Comparison of ENCODE assay signal across 9 mouse cellular contexts in the genomic region with DNA sequence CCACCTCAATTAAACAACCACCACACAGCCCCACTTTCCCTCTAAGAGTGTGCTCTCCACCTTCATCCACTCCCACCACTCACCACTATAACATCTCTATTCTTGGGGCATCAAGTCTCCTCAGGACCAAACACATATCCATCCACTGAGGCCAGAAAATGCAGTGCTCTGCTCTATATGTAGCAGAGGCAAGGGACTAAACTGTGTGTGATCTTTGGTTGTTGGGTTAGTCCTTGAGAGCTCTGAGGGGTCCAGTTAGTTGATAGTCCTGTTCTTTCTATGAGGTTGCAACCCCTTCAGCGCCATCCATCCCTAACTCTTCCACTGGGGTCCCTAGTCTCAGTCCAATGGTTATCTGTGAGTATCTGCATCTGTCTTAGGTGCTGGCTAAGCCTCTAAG. TPM values are rescaled to one million over a fixed set of nuclear protein-coding genes. Genes with fewer than 3 reads are reported as not detected.
DNase-seq lines count a peak whose midpoint lies in the region; ATAC-seq lines count a peak whose summit lies in the region.
"Had no signal": no experiment of that assay in that cellular context is flagged by ENCODE, and none has a peak within 500 bp of the region (broad histone marks: within the 10 kb centered on the region; RNA-seq: fewer than 3 reads in every experiment).

No protein-coding gene starts in this region.

- ATAC-seq in kidney, embryonic 16.5 days (ENCODE audit: low FRiP score, low TSS enrichment) = peak; percentile 74
- ATAC-seq in forebrain, embryonic 13.5 days = peak; percentile 79
- ATAC-seq in monocyte, adult 5-6 weeks (replicated peaks; ENCODE audit: insufficient number of reproducible peaks, low FRiP score, low TSS enrichment, poor library complexity, severe bottlenecking) = peak; percentile 61
- no peak for ATAC-seq in activated CD4-positive, CD25-positive, alpha-beta regulatory T cell, adult 4 months

- no peak overlapping the region for H3K27ac ChIP-seq in kidney, embryonic 16.5 days (ENCODE audit: low read length)
- H3K27ac ChIP-seq in forebrain, embryonic 13.5 days = no peak overlapping the region
- H3K27ac ChIP-seq in limb, embryonic 10.5 days = no peak overlapping the region
- H3K27ac ChIP-seq: macrophage had no signal

- no peak for DNase-seq in kidney, adult 8-10 months
- DNase-seq in adipocyte (ENCODE audit: low spot score) = peak; percentile 42
- DNase-seq in limb, embryonic 10.5 days (ENCODE audit: low spot score) = peak; percentile 33
- DNase-seq in urinary bladder, postnatal 36 days (ENCODE audit: low spot score in 2 of 2) = no peak

- H3K27me3 ChIP-seq in kidney, embryonic 16.5 days (ENCODE audit: insufficient read depth, low read length) = no peaks in the 10 kb centered on the region
- H3K27me3 ChIP-seq in forebrain, embryonic 13.5 days = no peaks in the 10 kb centered on the region
- no peaks in the 10 kb centered on the region for H3K27me3 ChIP-seq in limb, embryonic 10.5 days (ENCODE audit: low read depth, poor library complexity, severe bottlenecking)

- no peaks in the 10 kb centered on the region for H3K4me1 ChIP-seq in kidney, embryonic 16.5 days (ENCODE audit: insufficient read depth, low read length)
- H3K4me1 ChIP-seq in forebrain, embryonic 13.5 days = no peaks in the 10 kb centered on the region
- no peaks in the 10 kb centered on the region for H3K4me1 ChIP-seq in limb, embryonic 10.5 days

- H3K4me2 ChIP-seq in kidney, embryonic 16.5 days (replicated peaks; ENCODE audit: low read depth, low read length) = no peak overlapping the region
- no peak overlapping the region for H3K4me2 ChIP-seq in forebrain, embryonic 13.5 days

- H3K9me3 ChIP-seq in kidney, embryonic 16.5 days (ENCODE audit: low read length) = no peaks in the 10 kb centered on the region
- no peaks in the 10 kb centered on the region for H3K9me3 ChIP-seq in forebrain, embryonic 13.5 days (replicated peaks)
- no peaks in the 10 kb centered on the region for H3K9me3 ChIP-seq in limb, embryonic 10.5 days (replicated peaks)

- no peak overlapping the region for H3K4me3 ChIP-seq in kidney, embryonic 16.5 days (ENCODE audit: low read length)
- no peak overlapping the region for H3K4me3 ChIP-seq in forebrain, embryonic 13.5 days
- no peak overlapping the region for H3K4me3 ChIP-seq in limb, embryonic 10.5 days

- H3K36me3 ChIP-seq in kidney, embryonic 16.5 days (ENCODE audit: insufficient read depth, low read length) = no peaks in the 10 kb centered on the region
- no peaks in the 10 kb centered on the region for H3K36me3 ChIP-seq in forebrain, embryonic 13.5 days (ENCODE audit: poor library complexity, severe bottlenecking)
- no peaks in the 10 kb centered on the region for H3K36me3 ChIP-seq in limb, embryonic 10.5 days

- 70% methylated on average over 1 of the region's 1 CpGs for WGBS in kidney, embryonic 16.5 days
- 71% methylated on average over 1 of the region's 1 CpGs for WGBS in forebrain, embryonic 13.5 days
- 71% methylated on average over 1 of the region's 1 CpGs for WGBS in limb, embryonic 10.5 days

- H3K9ac ChIP-seq in kidney, embryonic 16.5 days (replicated peaks; ENCODE audit: low read length) = no peak overlapping the region
- H3K9ac ChIP-seq in forebrain, embryonic 13.5 days = no peak overlapping the region

RNA-seq across cellular contexts. Expression of gene 4931408C20Rik, which starts 0.7 kb away (rescaled TPM):
- not detected in 2 replicates for polyA plus RNA-seq in kidney, embryonic 16.5 days (2015; fragmentation: Nextera tagmentation; extraction: Ambion mirVana)
- polyA plus RNA-seq in forebrain, embryonic 13.5 days (2015; fragmentation: Nextera tagmentation; extraction: Ambion mirVana) = not detected in 2 replicates
- not detected in 2 replicates for polyA plus RNA-seq in limb, embryonic 10.5 days (2016; fragmentation: Nextera tagmentation; extraction: Ambion mirVana)
- total RNA-seq in monocyte, adult 5-6 weeks (2017) = not detected in 3 replicates
- not detected for polyA plus RNA-seq in activated CD4-positive, CD25-positive, alpha-beta regulatory T cell, adult 4 months (2017; shearing (Covaris generic))
- polyA plus RNA-seq: macrophage had no signal

Comparison
In these comparisons a context has a peak if more than half of its experiments do, and no peak if none do; other contexts are left out.
1. DNase-seq: peak in adipocyte (single experiment) and limb, embryonic 10.5 days (single experiment); none in kidney, adult 8-10 months (0 of 2) and urinary bladder, postnatal 36 days (0 of 2).